Mouse (Mus musculus) lung, embryonic 14.5 days (tissue): ENCODE measurements around the gene Cish. TPM values are rescaled to one million over a fixed set of nuclear protein-coding genes. Genes with fewer than 3 reads are reported as not detected.

Experiments used
- ATAC-seq: fragments of 200-750 bp; cut with Nextera tagmentation; 2 replicates; pipeline ENCODE4 v1.8.0; 2017; ENCODE audit warnings: mild to moderate bottlenecking, moderate TSS enrichment, moderate library complexity; ENCODE audit not compliant: insufficient read depth
- DNase-seq: peaks from one replicate; pipeline ENCODE4 v3.0.0-alpha.2; 2015
- H3K27ac ChIP-seq: fragments of 300-500 bp; sonication (generic); 2 replicates; pipeline ENCODE4 v1.5.1; 2014; ENCODE audit warnings: low read depth, mild to moderate bottlenecking, moderate library complexity
- H3K27me3 ChIP-seq: fragments of 300-500 bp; sonication (generic); 2 replicates; pipeline ENCODE4 v1.6.1; 2014; ENCODE audit warnings: low read length, control low read depth; ENCODE audit not compliant: insufficient read depth
- H3K36me3 ChIP-seq: fragments of 300-500 bp; sonication (generic); 2 replicates; pipeline ENCODE4 v1.6.1; 2014; ENCODE audit warnings: control low read depth; ENCODE audit not compliant: insufficient read depth
- H3K4me1 ChIP-seq: fragments of 300-500 bp; sonication (generic); 2 replicates; pipeline ENCODE4 v1.6.1; 2014; ENCODE audit warnings: antibody characterized with exemption, control low read depth; ENCODE audit not compliant: insufficient read depth
- H3K4me2 ChIP-seq: fragments of 300-500 bp; sonication (generic); 2 replicates; pipeline ENCODE4 v1.6.1; 2014; ENCODE audit warnings: mild to moderate bottlenecking
- H3K4me3 ChIP-seq: fragments of 300-500 bp; sonication (generic); 2 replicates; pipeline ENCODE4 v1.5.1; 2014; ENCODE audit warnings: low read depth, low read length
- H3K9ac ChIP-seq: fragments of 300-500 bp; sonication (generic); 2 replicates; pipeline ENCODE4 v1.6.1; 2014
- H3K9me3 ChIP-seq: fragments of 300-500 bp; sonication (generic); 2 replicates; pipeline ENCODE4 v1.6.1; 2016; ENCODE audit warnings: low read depth, low read length, control low read depth
- CTCF ChIP-seq: IDR thresholded peaks from 2 replicates; pipeline ENCODE4 v1.5.1; 2016; ENCODE audit warnings: antibody characterized with exemption, low read depth
- WGBS: fragments of 180-500 bp; shearing (Covaris S2); extraction: QIAGEN DNeasy Blood & Tissue Kit; methylation state at CpG from one replicate; pipeline ENCODE4 v1.1.7; 2014; 5-methylcytosine and 5-hydroxymethylcytosine counted together
- polyA plus RNA-seq: library from polyadenylated mRNA; unstranded; fragments of >200 nt; fragmentation: Nextera tagmentation; extraction: Ambion mirVana; gene quantifications from 2 replicates; pipeline ENCODE4 v1.2.1, GENCODE M21; 2014

Gene Cish
- polyA plus RNA-seq, 1 experiment from 2014 or later, result 8.5 TPM

DNA sequence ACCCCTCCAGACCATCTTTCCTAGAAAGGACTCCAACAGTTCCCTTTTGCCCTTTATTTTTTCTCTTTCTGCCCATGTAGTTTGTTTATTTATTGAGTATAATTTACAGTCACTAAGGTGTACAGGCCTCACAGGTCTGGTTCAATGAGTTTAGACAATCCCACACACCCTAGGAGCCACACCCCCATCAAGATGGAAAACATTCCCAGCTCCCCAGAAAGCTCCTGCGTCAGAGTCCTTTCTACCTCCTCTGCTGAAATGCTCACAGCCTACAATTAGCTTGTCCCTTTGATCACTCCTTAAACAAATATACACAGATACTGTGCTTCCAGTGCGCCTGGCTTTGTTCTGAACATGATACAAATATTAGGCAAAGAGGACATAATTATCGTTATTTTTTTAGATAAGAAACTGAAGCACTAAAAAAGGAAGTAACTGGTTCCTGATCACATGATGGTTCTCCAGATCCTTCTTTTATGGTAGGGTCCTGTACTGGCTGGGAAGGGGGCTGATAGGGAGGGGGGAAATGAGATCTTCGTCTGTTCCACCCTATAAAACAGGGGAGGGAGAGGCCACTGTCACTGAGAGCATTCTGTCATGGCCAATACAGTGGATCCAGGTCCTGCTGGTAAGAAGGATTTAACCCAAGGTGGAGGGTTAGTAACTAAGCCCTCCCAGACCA, 28.0 kb upstream of the Cish start:
- DNase-seq (no peak), ATAC-seq (no peak)
- Histone ChIP-seq H3K4me1 (no peaks in the 10 kb centered on the region), H3K4me2 (no peak overlapping the region), H3K9ac (no peak overlapping the region), H3K36me3 (no peaks in the 10 kb centered on the region), H3K27ac (no peak overlapping the region), H3K9me3 (no peaks in the 10 kb centered on the region), H3K4me3 (no peak overlapping the region), H3K27me3 (no peaks in the 10 kb centered on the region)
- 13% methylated on average over 4 of the region's 4 CpGs for WGBS
- no peak for TF ChIP-seq CTCF

DNA sequence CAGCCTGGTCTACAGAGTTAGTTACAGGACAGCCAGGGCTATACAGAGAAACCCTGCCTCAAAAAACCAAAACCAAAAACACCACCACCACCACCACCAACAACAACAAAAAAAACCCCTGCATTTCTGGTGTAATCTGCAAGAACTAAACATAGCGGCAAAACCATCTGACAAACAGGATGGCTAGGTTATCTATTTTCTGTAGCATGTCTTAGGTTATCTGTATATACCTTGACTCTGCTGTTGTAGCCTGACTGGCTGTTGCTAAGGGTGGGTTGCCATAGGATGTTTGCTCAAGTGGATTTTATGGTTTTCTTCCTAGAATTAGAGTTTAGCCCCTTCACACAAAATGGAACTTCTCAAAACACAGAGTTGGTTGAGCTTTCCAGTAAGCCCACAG, 26.1 kb upstream of the Cish start:
- H3K36me3 ChIP-seq, result no peaks in the 10 kb centered on the region
- 78% methylated on average over 1 of the region's 1 CpGs for WGBS

DNA sequence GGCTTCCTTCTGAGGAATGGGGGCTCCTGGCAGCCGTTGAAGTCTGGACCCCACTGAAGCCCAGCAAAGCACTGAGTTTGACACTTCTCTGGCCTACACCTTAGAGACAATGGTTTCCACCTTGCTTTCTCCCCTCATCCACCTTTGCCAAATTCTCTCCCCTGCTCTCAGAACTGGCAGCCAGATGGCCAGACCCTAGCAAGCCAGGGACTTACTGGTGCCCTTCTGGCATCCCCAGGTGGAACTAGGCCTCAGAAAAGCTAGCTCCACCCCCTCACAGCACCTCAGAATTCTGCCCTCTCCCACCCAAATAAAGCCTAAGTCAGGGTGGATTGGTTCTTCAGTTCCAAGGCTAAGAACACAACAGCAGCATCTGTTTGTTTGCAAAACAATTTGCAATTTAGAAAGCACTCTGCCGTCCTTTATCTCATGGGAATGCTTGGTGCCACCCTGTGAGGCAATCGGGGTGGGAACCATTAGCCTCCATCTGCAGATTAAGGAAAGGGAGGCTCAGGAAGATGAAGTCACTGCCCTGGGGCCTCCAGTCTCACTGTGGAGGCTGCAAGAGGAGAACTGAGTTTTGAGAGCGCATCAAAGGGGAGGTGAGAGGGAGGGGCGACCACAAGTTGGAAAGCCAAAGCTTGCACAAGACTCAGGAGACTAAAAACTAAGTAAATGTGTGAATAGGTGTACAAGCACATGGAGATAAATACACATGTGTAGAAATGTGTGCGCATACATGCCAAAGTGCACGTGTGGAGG, 24.5 kb upstream of the Cish start:
- H3K36me3 ChIP-seq, result no peaks in the 10 kb centered on the region
- WGBS, result 64% methylated on average over 7 of the region's 7 CpGs
- H3K4me2 ChIP-seq, result no peak overlapping the region
- TF ChIP-seq CTCF, result no peak
- ATAC-seq (no peak), DNase-seq (no peak)
- H3K27me3 ChIP-seq, result no peaks in the 10 kb centered on the region
- no peak overlapping the region for H3K9ac ChIP-seq
- H3K9me3 ChIP-seq, result no peaks in the 10 kb centered on the region
- no peak overlapping the region for H3K4me3 ChIP-seq
- H3K27ac ChIP-seq, result no peak overlapping the region
- H3K4me1 ChIP-seq, result no peaks in the 10 kb centered on the region

More for the DNA sequence above, 26.1 kb upstream of the Cish start:
- H3K27ac ChIP-seq, result no peak overlapping the region
- no peak for TF ChIP-seq CTCF
- no peaks in the 10 kb centered on the region for H3K27me3 ChIP-seq
- H3K4me2 ChIP-seq, result no peak overlapping the region
- DNase-seq (no peak), ATAC-seq (no peak)
- H3K4me1 ChIP-seq, result no peaks in the 10 kb centered on the region
- no peak overlapping the region for H3K4me3 ChIP-seq
- no peaks in the 10 kb centered on the region for H3K9me3 ChIP-seq
- H3K9ac ChIP-seq, result no peak overlapping the region

DNA sequence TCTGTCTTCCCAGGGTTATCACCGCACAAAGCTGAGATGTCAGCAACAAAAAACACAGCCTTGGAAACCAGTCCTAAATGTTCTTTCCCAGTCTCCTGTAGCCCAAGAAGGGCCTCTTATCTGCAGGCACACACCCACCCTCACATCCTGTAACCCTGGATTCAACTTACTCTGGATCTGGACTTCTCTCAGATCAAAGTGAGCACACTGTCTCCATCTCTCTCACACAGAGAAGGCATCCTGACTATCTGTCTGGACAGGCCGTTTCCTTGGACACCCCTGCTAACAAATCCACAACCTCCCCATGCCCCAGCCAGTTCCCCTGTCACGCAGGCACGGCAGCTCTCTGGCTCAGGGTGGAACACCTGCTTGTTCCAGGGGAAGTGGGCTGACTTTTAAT, 23.5 kb upstream of the Cish start:
- no peak for ATAC-seq

DNA sequence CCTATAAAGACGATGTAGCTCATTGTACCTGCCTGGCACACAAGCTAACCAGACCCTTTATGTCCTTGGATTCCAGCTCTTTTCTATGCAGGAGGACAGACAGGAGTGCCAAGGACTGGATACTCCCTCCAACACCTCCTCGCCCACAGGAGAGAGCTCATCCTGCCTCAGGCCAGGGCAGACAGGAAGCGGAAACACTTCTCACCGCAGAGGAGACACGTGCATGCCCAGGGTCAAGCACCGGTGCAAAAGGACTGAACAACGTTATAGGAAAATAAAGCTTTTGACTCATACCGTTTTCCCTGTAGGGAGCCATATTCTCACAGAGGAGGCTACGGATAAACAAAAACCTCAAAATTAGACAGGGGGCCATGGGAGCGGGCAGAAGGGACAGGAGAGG, 22.6 kb upstream of the Cish start:
- 59% methylated on average over 10 of the region's 10 CpGs for WGBS
- no peaks in the 10 kb centered on the region for H3K36me3 ChIP-seq
- no peak overlapping the region for H3K27ac ChIP-seq
- no peak for DNase-seq
- no peak for TF ChIP-seq CTCF
- no peaks in the 10 kb centered on the region for H3K27me3 ChIP-seq
- H3K4me1 ChIP-seq, result no peaks in the 10 kb centered on the region
- no peak overlapping the region for H3K9ac ChIP-seq
- ATAC-seq, result no peak
- H3K4me3 ChIP-seq, result no peak overlapping the region
- no peak overlapping the region for H3K4me2 ChIP-seq
- H3K9me3 ChIP-seq, result no peaks in the 10 kb centered on the region

More for the DNA sequence above, 23.5 kb upstream of the Cish start:
- DNase-seq, result no peak
- WGBS, result 48% methylated on average over 4 of the region's 4 CpGs
- H3K27ac ChIP-seq, result no peak overlapping the region
- no peak for TF ChIP-seq CTCF
- no peaks in the 10 kb centered on the region for H3K27me3 ChIP-seq
- H3K4me2 ChIP-seq, result no peak overlapping the region
- no peaks in the 10 kb centered on the region for H3K36me3 ChIP-seq
- no peak overlapping the region for H3K9ac ChIP-seq
- H3K4me1 ChIP-seq, result no peaks in the 10 kb centered on the region
- no peaks in the 10 kb centered on the region for H3K9me3 ChIP-seq
- no peak overlapping the region for H3K4me3 ChIP-seq

DNA sequence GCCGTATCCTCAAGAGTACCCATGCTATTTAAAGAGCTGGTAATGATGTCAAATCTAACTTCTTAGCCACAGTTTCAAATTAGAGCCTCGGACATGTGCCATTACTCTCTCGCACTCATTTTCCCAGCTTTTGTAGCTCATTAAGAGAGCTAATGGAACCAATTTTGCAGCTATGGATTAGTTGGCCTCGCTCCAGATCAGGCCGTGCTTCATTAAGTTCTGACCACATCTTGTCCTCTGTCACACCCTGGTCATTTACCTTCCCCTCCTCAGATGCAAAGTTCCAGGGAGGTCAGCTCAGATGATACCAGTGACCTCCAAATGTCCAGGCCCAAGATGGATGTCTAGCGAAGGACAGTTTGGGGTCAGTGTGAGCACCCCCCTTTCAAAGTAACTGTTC, 21.1 kb upstream of the Cish start:
- no peak for TF ChIP-seq CTCF
- no peak overlapping the region; the same call in 1 of the 2 replicates for H3K9ac ChIP-seq
- H3K4me1 ChIP-seq, result peaks cover 9% of the 10 kb centered on the region; the same call in 1 of the 2 replicates
- no peak overlapping the region for H3K4me2 ChIP-seq
- no peak overlapping the region for H3K27ac ChIP-seq
- WGBS, result 79% methylated on average over 6 of the region's 6 CpGs
- no peak overlapping the region for H3K4me3 ChIP-seq
- no peaks in the 10 kb centered on the region for H3K36me3 ChIP-seq
- no peaks in the 10 kb centered on the region for H3K27me3 ChIP-seq
- no peaks in the 10 kb centered on the region for H3K9me3 ChIP-seq
- DNase-seq (no peak), ATAC-seq (no peak)

DNA sequence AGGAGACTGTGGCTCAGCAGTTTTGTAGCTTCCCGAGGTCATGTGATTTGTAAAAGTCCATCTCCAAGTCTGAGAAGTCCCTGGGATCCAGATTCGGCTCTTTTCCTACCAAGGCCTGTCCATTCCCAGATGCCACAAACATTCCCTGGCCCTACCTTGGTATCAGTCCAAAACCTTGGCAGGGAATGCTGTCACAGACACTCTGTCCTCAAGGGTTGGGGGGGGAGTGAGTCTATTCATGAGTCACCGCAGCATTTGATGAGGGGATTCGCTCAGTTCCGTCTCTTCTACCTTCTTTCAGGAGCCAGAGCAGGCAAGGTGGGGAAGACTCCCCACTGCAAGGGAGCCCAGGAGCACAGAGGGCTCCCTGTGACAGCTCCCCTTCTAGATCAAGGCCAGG, 20.1 kb upstream of the Cish start:
- H3K4me1 ChIP-seq, result peaks cover 17% of the 10 kb centered on the region
- H3K27ac ChIP-seq, result no peak overlapping the region
- H3K4me2 ChIP-seq, result no peak overlapping the region
- no peaks in the 10 kb centered on the region for H3K9me3 ChIP-seq
- no peaks in the 10 kb centered on the region for H3K27me3 ChIP-seq
- WGBS, result 82% methylated on average over 5 of the region's 5 CpGs
- H3K4me3 ChIP-seq, result no peak overlapping the region
- no peak for ATAC-seq
- no peak for TF ChIP-seq CTCF
- H3K9ac ChIP-seq, result no peak overlapping the region
- no peaks in the 10 kb centered on the region for H3K36me3 ChIP-seq
- no peak for DNase-seq
